Mouse (Mus musculus): ENCODE results near the gene Ccdc88c. TPM values are rescaled to one million over a fixed set of nuclear protein-coding genes. Genes with fewer than 3 reads are reported as not detected.

The Ccdc88c gene
- polyA plus RNA-seq, 1 experiment, result 41.6 TPM

GRCm38 (mm10) chr12:100937441-100938360 is 91.2 kb downstream of the Ccdc88c start:
- no peaks in the 10 kb centered on the region; the same call in 1 of the 2 replicates for H3K36me3 ChIP-seq (ENCODE audit: control insufficient read depth, insufficient read depth, low read length)
- H3K27me3 ChIP-seq (ENCODE audit: control insufficient read depth, insufficient read depth, low read length), result no peaks in the 10 kb centered on the region
- no peak overlapping the region for H3K27ac ChIP-seq (ENCODE audit: control insufficient read depth, insufficient read depth, low read depth, low read length)
- H3K4me3 ChIP-seq (ENCODE audit: control insufficient read depth, low read depth, low read length), result no peak overlapping the region
- H3K4me1 ChIP-seq (ENCODE audit: control insufficient read depth, insufficient read depth, low read length), result no peaks in the 10 kb centered on the region
- TF ChIP-seq POLR2A (IDR thresholded peaks at IDR 0.05; ENCODE audit: control insufficient read depth, low read depth, low read length), result no peak

- TF ChIP-seq CTCF (IDR thresholded peaks at IDR 0.05; ENCODE audit: control insufficient read depth, insufficient read depth, insufficient replicate concordance, low read depth, low read length) (no peak), POLR2A (IDR thresholded peaks at IDR 0.05; ENCODE audit: control insufficient read depth, low read depth, low read length) (no peak)
- Histone ChIP-seq H3K36me3 (ENCODE audit: control insufficient read depth, insufficient read depth, low read length) (no peaks in the 10 kb centered on the region; the same call in 1 of the 2 replicates), H3K4me3 (ENCODE audit: control insufficient read depth, low read depth, low read length) (no peak overlapping the region), H3K4me1 (ENCODE audit: control insufficient read depth, insufficient read depth, low read length) (no peaks in the 10 kb centered on the region), H3K27me3 (ENCODE audit: control insufficient read depth, insufficient read depth, low read length) (no peaks in the 10 kb centered on the region), H3K27ac (ENCODE audit: control insufficient read depth, insufficient read depth, low read depth, low read length) (no peak overlapping the region)
Measured at GRCm38 (mm10) chr12:100936737-100937136, 92.1 kb downstream of the Ccdc88c start.

GRCm38 (mm10) chr12:100936116-100936515 is 92.7 kb downstream of the Ccdc88c start:
- Histone ChIP-seq H3K36me3 (ENCODE audit: control insufficient read depth, insufficient read depth, low read length) (no peaks in the 10 kb centered on the region; the same call in 1 of the 2 replicates), H3K27ac (ENCODE audit: control insufficient read depth, insufficient read depth, low read depth, low read length) (no peak overlapping the region), H3K4me3 (ENCODE audit: control insufficient read depth, low read depth, low read length) (no peak overlapping the region), H3K27me3 (ENCODE audit: control insufficient read depth, insufficient read depth, low read length) (no peaks in the 10 kb centered on the region), H3K4me1 (ENCODE audit: control insufficient read depth, insufficient read depth, low read length) (no peaks in the 10 kb centered on the region)
- TF ChIP-seq POLR2A (IDR thresholded peaks at IDR 0.05; ENCODE audit: control insufficient read depth, low read depth, low read length) (no peak), CTCF (IDR thresholded peaks at IDR 0.05; ENCODE audit: control insufficient read depth, insufficient read depth, insufficient replicate concordance, low read depth, low read length) (peak; percentile 77; the same call in 1 of the 2 replicates)

GRCm38 (mm10) chr12:100934796-100935195 is 94.1 kb downstream of the Ccdc88c start:
- Histone ChIP-seq H3K4me3 (ENCODE audit: control insufficient read depth, low read depth, low read length) (no peak overlapping the region), H3K36me3 (ENCODE audit: control insufficient read depth, insufficient read depth, low read length) (no peaks in the 10 kb centered on the region; the same call in 1 of the 2 replicates)

GRCm38 (mm10) chr12:100931653-100932052 is 97.2 kb downstream of the Ccdc88c start:
- Histone ChIP-seq H3K4me1 (ENCODE audit: control insufficient read depth, insufficient read depth, low read length) (no peaks in the 10 kb centered on the region), H3K36me3 (ENCODE audit: control insufficient read depth, insufficient read depth, low read length) (no peaks in the 10 kb centered on the region; the same call in 1 of the 2 replicates), H3K27me3 (ENCODE audit: control insufficient read depth, insufficient read depth, low read length) (no peaks in the 10 kb centered on the region), H3K27ac (ENCODE audit: control insufficient read depth, insufficient read depth, low read depth, low read length) (no peak overlapping the region), H3K4me3 (ENCODE audit: control insufficient read depth, low read depth, low read length) (no peak overlapping the region)
- TF ChIP-seq POLR2A (IDR thresholded peaks at IDR 0.05; ENCODE audit: control insufficient read depth, low read depth, low read length), result no peak

More at GRCm38 (mm10) chr12:100934796-100935195, 94.1 kb downstream of the Ccdc88c start:
- Histone ChIP-seq H3K27ac (ENCODE audit: control insufficient read depth, insufficient read depth, low read depth, low read length) (no peak overlapping the region), H3K4me1 (ENCODE audit: control insufficient read depth, insufficient read depth, low read length) (no peaks in the 10 kb centered on the region), H3K27me3 (ENCODE audit: control insufficient read depth, insufficient read depth, low read length) (no peaks in the 10 kb centered on the region)
- TF ChIP-seq CTCF (IDR thresholded peaks at IDR 0.05; ENCODE audit: control insufficient read depth, insufficient read depth, insufficient replicate concordance, low read depth, low read length), result no peak
- no peak for TF ChIP-seq POLR2A (IDR thresholded peaks at IDR 0.05; ENCODE audit: control insufficient read depth, low read depth, low read length)

GRCm38 (mm10) chr12:100928286-100928685 is 100.6 kb downstream of the Ccdc88c start:
- Histone ChIP-seq H3K4me1 (ENCODE audit: control insufficient read depth, insufficient read depth, low read length) (no peaks in the 10 kb centered on the region), H3K27me3 (ENCODE audit: control insufficient read depth, insufficient read depth, low read length) (no peaks in the 10 kb centered on the region), H3K27ac (ENCODE audit: control insufficient read depth, insufficient read depth, low read depth, low read length) (no peak overlapping the region), H3K4me3 (ENCODE audit: control insufficient read depth, low read depth, low read length) (no peak overlapping the region), H3K36me3 (ENCODE audit: control insufficient read depth, insufficient read depth, low read length) (peaks cover 1% of the 10 kb centered on the region)
- no peak for TF ChIP-seq CTCF (IDR thresholded peaks at IDR 0.05; ENCODE audit: control insufficient read depth, insufficient read depth, insufficient replicate concordance, low read depth, low read length)
- no peak for TF ChIP-seq POLR2A (IDR thresholded peaks at IDR 0.05; ENCODE audit: control insufficient read depth, low read depth, low read length)

- Histone ChIP-seq H3K27ac (ENCODE audit: control insufficient read depth, insufficient read depth, low read depth, low read length) (no peak overlapping the region), H3K27me3 (ENCODE audit: control insufficient read depth, insufficient read depth, low read length) (no peaks in the 10 kb centered on the region), H3K36me3 (ENCODE audit: control insufficient read depth, insufficient read depth, low read length) (peaks cover 1% of the 10 kb centered on the region), H3K4me1 (ENCODE audit: control insufficient read depth, insufficient read depth, low read length) (no peaks in the 10 kb centered on the region), H3K4me3 (ENCODE audit: control insufficient read depth, low read depth, low read length) (no peak overlapping the region)
- TF ChIP-seq POLR2A (IDR thresholded peaks at IDR 0.05; ENCODE audit: control insufficient read depth, low read depth, low read length) (no peak), CTCF (IDR thresholded peaks at IDR 0.05; ENCODE audit: control insufficient read depth, insufficient read depth, insufficient replicate concordance, low read depth, low read length) (0 out of 2 replicates have a peak, but pooled peaks have one; percentile 28)
Measured at GRCm38 (mm10) chr12:100925644-100926619, 102.9 kb downstream of the Ccdc88c start.

Measured in testis, adult 2 months (tissue).